ENCODE assay signal across 8 mouse cellular contexts in the genomic region with DNA sequence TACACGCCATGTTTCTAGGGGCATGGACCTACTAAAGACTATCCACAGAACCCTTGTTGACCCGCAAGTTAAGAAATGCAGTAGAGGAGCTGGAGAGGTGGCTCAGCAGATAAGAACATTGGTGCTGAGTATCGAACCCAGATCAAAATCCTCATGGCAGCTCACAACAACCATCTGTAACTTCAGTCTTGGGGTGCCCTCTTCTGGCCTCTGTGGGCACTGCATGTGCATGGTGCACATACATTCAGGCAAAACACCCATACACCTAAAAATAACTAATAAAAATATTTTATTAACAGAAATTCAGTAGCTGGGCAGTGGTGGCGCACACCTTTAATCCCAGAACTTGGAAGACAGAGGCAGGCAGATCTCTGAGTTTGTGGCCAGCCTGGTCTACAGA. TPM values are rescaled to one million over a fixed set of nuclear protein-coding genes. Genes with fewer than 3 reads are reported as not detected.
DNase-seq lines count a peak whose midpoint lies in the region; ATAC-seq and TF ChIP-seq lines count a peak whose summit lies in the region.

No protein-coding gene starts in this region.

- peak in 1 of 2 experiments; percentile 13 for DNase-seq in cerebellum, adult 2 months
- DNase-seq in left cerebral cortex, postnatal 14 days (ENCODE audit: low spot score in 2 of 2), result peak; percentile 19 to 28
- no peak for DNase-seq in left cerebral cortex, postnatal 36 days (ENCODE audit: low spot score in 2 of 2)
- peak; percentile 80 for DNase-seq in ZHBTc4 (ENCODE audit: low read depth, low spot score)
- peak; percentile 28 for DNase-seq in lung, postnatal 14 days

- H3K4me3 ChIP-seq in cerebellum, adult 2 months (replicated peaks; ENCODE audit: insufficient read depth, low read depth, low read length), result no peak overlapping the region

- intact Hi-C loops in left cerebral cortex, postnatal 14 days (cut with DNase I), result loop anchor here (5.0 kb wide), 1 partner anchor 421 kb away; no protein-coding TSS in a partner anchor
- intact Hi-C loops in left cerebral cortex, postnatal 36 days (cut with DNase I), result no loop called here

- no peak for ATAC-seq in cerebellum, adult (ENCODE audit: insufficient number of reproducible peaks, low FRiP score, low TSS enrichment)
- ATAC-seq in megakaryocyte-erythroid progenitor cell, adult 5-6 weeks (replicated peaks; ENCODE audit: low FRiP score, low TSS enrichment, poor library complexity, severe bottlenecking), result no peak
- no peak for ATAC-seq in monocyte, adult 5-6 weeks (replicated peaks; ENCODE audit: insufficient number of reproducible peaks, low FRiP score, low TSS enrichment, poor library complexity, severe bottlenecking)

- TF ChIP-seq CTCF in cerebellum, adult 2 months (IDR thresholded peaks at IDR 0.05; ENCODE audit: borderline replicate concordance, insufficient read depth, low read depth, low read length), result peak; percentile 35; the same call in 1 of the 2 replicates

- no peak overlapping the region for H3K27ac ChIP-seq in cerebellum, adult 2 months (ENCODE audit: insufficient read depth, low read length)

- H3K4me1 ChIP-seq in cerebellum, adult 2 months (ENCODE audit: control insufficient read depth, insufficient read depth, low read length), result no peaks in the 10 kb centered on the region

- peaks cover 1% of the 10 kb centered on the region; the same call in 1 of the 2 replicates for H3K27me3 ChIP-seq in cerebellum, adult 2 months (ENCODE audit: control insufficient read depth, insufficient read depth, low read length)

- TF ChIP-seq POLR2A in cerebellum, adult 2 months (IDR thresholded peaks at IDR 0.05; ENCODE audit: borderline replicate concordance, insufficient read depth, low read length), result no peak

- 83% methylated on average over 4 of the region's 4 CpGs for WGBS in cerebellum, adult 2 months

RNA-seq across cellular contexts. Expression of a gene that starts 54.1 kb away (rescaled TPM):
- 0.48 and 0.52 TPM in 2 replicates for polyA plus RNA-seq in cerebellum, adult 2 months (2012; rRNA removed)
- total RNA-seq in left cerebral cortex, postnatal 14 days (2021), result under 1 TPM; 0.51 to 0.72 TPM
- under 1 TPM; 0.49 to 0.59 TPM for total RNA-seq in left cerebral cortex, postnatal 36 days (2021)
- total RNA-seq in megakaryocyte-erythroid progenitor cell, adult 5-6 weeks (2014; fragmentation: Nextera tagmentation), result not detected in 2 replicates
- not detected in 2 replicates for total RNA-seq in megakaryocyte-erythroid progenitor cell, adult 5-6 weeks (2017)
- not detected in 3 replicates for total RNA-seq in monocyte, adult 5-6 weeks (2017)

Comparison
In these comparisons a context has a peak if more than half of its experiments do, and no peak if none do; other contexts are left out.
1. DNase-seq: peak in left cerebral cortex, postnatal 14 days (2 of 2), ZHBTc4 (single experiment) and lung, postnatal 14 days (single experiment); none in left cerebral cortex, postnatal 36 days (0 of 2).